Mouse (Mus musculus) liver, embryonic 16.5 days (tissue): Measurements from ENCODE around the gene Cxcl16. TPM values are rescaled to one million over a fixed set of nuclear protein-coding genes. Genes with fewer than 3 reads are reported as not detected.
"Not testable (repeated sequence)": the region's sequence is repeated elsewhere in the genome, so short reads cannot be mapped to it uniquely, and the experiment has no call there.

ENCODE experiments used
- ATAC-seq: fragments of 200-750 bp; cut with Nextera tagmentation; 2 replicates; pipeline ENCODE4 v1.8.0; 2017; ENCODE audit warnings: low read depth, mild to moderate bottlenecking, moderate number of reproducible peaks, moderate library complexity
- H3K27ac ChIP-seq: fragments of 300-500 bp; sonication (generic); 2 replicates; pipeline ENCODE4 v1.5.1; 2014; ENCODE audit warnings: mild to moderate bottlenecking, low read length
- H3K27me3 ChIP-seq: fragments of 300-500 bp; sonication (generic); 2 replicates; pipeline ENCODE4 v1.6.1; 2014; ENCODE audit warnings: low read depth, low read length, mixed read lengths; ENCODE audit not compliant: control insufficient read depth, insufficient read depth
- H3K36me3 ChIP-seq: fragments of 300-500 bp; sonication (generic); 2 replicates; pipeline ENCODE4 v1.6.1; 2014; ENCODE audit warnings: mild to moderate bottlenecking; ENCODE audit not compliant: control insufficient read depth, insufficient read depth
- H3K4me1 ChIP-seq: fragments of 300-500 bp; sonication (generic); 2 replicates; pipeline ENCODE4 v1.6.1; 2014; ENCODE audit warnings: low read depth, low read length, mixed read lengths; ENCODE audit not compliant: control insufficient read depth
- H3K4me2 ChIP-seq: fragments of 300-500 bp; sonication (generic); 2 replicates; pipeline ENCODE4 v1.6.1; 2014; ENCODE audit warnings: low read depth, low read length, mixed read lengths
- H3K4me3 ChIP-seq: fragments of 300-500 bp; sonication (generic); 2 replicates; pipeline ENCODE4 v1.5.1; 2014; ENCODE audit warnings: low read depth, mild to moderate bottlenecking, low read length
- H3K9ac ChIP-seq: fragments of 300-500 bp; sonication (generic); 2 replicates; pipeline ENCODE4 v1.6.1; 2014; ENCODE audit warnings: low read depth, low read length
- H3K9me3 ChIP-seq: fragments of 300-500 bp; sonication (generic); replicated peaks from 2 replicates; pipeline ENCODE4 v1.6.1; 2016; ENCODE audit warnings: low read length; ENCODE audit not compliant: control insufficient read depth
- WGBS: fragments of 180-500 bp; shearing (Covaris S2); extraction: QIAGEN DNeasy Blood & Tissue Kit; methylation state at CpG from one replicate; pipeline ENCODE4 v1.1.7; 2014; ENCODE audit not compliant: insufficient replicate concordance; 5-methylcytosine and 5-hydroxymethylcytosine counted together
- polyA plus RNA-seq: library from polyadenylated mRNA; unstranded; fragments of >200 nt; fragmentation: Nextera tagmentation; extraction: Ambion mirVana; gene quantifications from 2 replicates; pipeline ENCODE4 v1.2.1, GENCODE M21; 2015

Cxcl16 gene
- polyA plus RNA-seq, 1 experiment from 2014 or later: 2.6 TPM

GRCm38 (mm10) chr11:70432048-70432894 is 27.5 kb downstream of the Cxcl16 start, which contains the start of gene Arrb2:
Gene Arrb2 (plus strand): TSS chr11:70432635.
- Histone ChIP-seq H3K4me1 (peaks cover 15% of the 10 kb centered on the region), H3K4me3 (peak within 1 kb of the TSS; percentile 72), H3K9me3 (no peaks in the 10 kb centered on the region), H3K27ac (peak within 1 kb of the TSS; percentile 78), H3K9ac (peak within 1 kb of the TSS; percentile 76), H3K4me2 (peak within 1 kb of the TSS; percentile 87), H3K36me3 (no peaks in the 10 kb centered on the region), H3K27me3 (no peaks in the 10 kb centered on the region)
- WGBS: under 1% methylated on average over 62 of the region's 75 CpGs
- ATAC-seq: peak; percentile 92

- Histone ChIP-seq H3K4me2 (peak overlapping the region; percentile 87), H3K9ac (no peak overlapping the region), H3K4me1 (peaks cover 15% of the 10 kb centered on the region), H3K27me3 (no peaks in the 10 kb centered on the region), H3K36me3 (no peaks in the 10 kb centered on the region), H3K9me3 (no peaks in the 10 kb centered on the region), H3K27ac (no peak overlapping the region), H3K4me3 (peak overlapping the region; percentile 72)
- WGBS: 48% methylated on average over 5 of the region's 5 CpGs
- no peak for ATAC-seq
Observed at GRCm38 (mm10) chr11:70431574-70431973, 28.2 kb downstream of the Cxcl16 start.

- H3K27me3 ChIP-seq, H3K9me3 ChIP-seq, ATAC-seq, H3K27ac ChIP-seq, H3K4me3 ChIP-seq, H3K9ac ChIP-seq, H3K36me3 ChIP-seq, H3K4me2 ChIP-seq, H3K4me1 ChIP-seq: not testable (repeated sequence)
- whole genome bisulfite sequencing: 59% methylated on average over 6 of the region's 6 CpGs
Observed at GRCm38 (mm10) chr11:70426598-70426997, 33.2 kb downstream of the Cxcl16 start.

- Histone ChIP-seq H3K36me3 (no peaks in the 10 kb centered on the region), H3K4me2 (no peak overlapping the region), H3K4me3 (no peak overlapping the region), H3K27ac (no peak overlapping the region), H3K9ac (no peak overlapping the region), H3K9me3 (no peaks in the 10 kb centered on the region), H3K4me1 (no peaks in the 10 kb centered on the region), H3K27me3 (no peaks in the 10 kb centered on the region)
- no peak for ATAC-seq
- 55% methylated on average over 5 of the region's 5 CpGs for WGBS
Observed at GRCm38 (mm10) chr11:70419486-70419885, 40.3 kb downstream of the Cxcl16 start.

- 43% methylated on average over 4 of the region's 4 CpGs for WGBS
- H3K4me2 ChIP-seq: no peak overlapping the region
- ATAC-seq: no peak
Observed at GRCm38 (mm10) chr11:70418199-70418598, 41.6 kb downstream of the Cxcl16 start.

GRCm38 (mm10) chr11:70413961-70414360 is 45.8 kb downstream of the Cxcl16 start:
- H3K36me3 ChIP-seq: no peaks in the 10 kb centered on the region
- H3K9me3 ChIP-seq: no peaks in the 10 kb centered on the region
- H3K4me1 ChIP-seq: peaks cover 10% of the 10 kb centered on the region
- no peaks in the 10 kb centered on the region for H3K27me3 ChIP-seq
- H3K4me2 ChIP-seq: no peak overlapping the region
- H3K27ac ChIP-seq: no peak overlapping the region
- no peak overlapping the region for H3K4me3 ChIP-seq
- WGBS: 4% methylated on average over 3 of the region's 3 CpGs
- no peak overlapping the region for H3K9ac ChIP-seq
- ATAC-seq: no peak

More at GRCm38 (mm10) chr11:70418199-70418598, 41.6 kb downstream of the Cxcl16 start:
- H3K9me3 ChIP-seq: no peaks in the 10 kb centered on the region
- H3K4me1 ChIP-seq: no peaks in the 10 kb centered on the region
- H3K27me3 ChIP-seq: no peaks in the 10 kb centered on the region
- H3K27ac ChIP-seq: no peak overlapping the region
- H3K9ac ChIP-seq: no peak overlapping the region
- no peaks in the 10 kb centered on the region for H3K36me3 ChIP-seq
- H3K4me3 ChIP-seq: no peak overlapping the region

- no peak for ATAC-seq
- no peaks in the 10 kb centered on the region for H3K9me3 ChIP-seq
- H3K4me1 ChIP-seq: peaks cover 20% of the 10 kb centered on the region
- H3K4me3 ChIP-seq: no peak overlapping the region
- H3K36me3 ChIP-seq: no peaks in the 10 kb centered on the region
- no peak overlapping the region for H3K4me2 ChIP-seq
- H3K27me3 ChIP-seq: no peaks in the 10 kb centered on the region
- H3K9ac ChIP-seq: no peak overlapping the region
- H3K27ac ChIP-seq: no peak overlapping the region
- 62% methylated on average over 5 of the region's 5 CpGs for WGBS
Observed at GRCm38 (mm10) chr11:70412591-70412990, 47.2 kb downstream of the Cxcl16 start.

GRCm38 (mm10) chr11:70410297-70410643 is 49.5 kb downstream of the Cxcl16 start:
- H3K27ac ChIP-seq: peak overlapping the region; percentile 75
- no peak for ATAC-seq
- H3K4me2 ChIP-seq: peak overlapping the region; percentile 85
- peaks cover 20% of the 10 kb centered on the region for H3K4me1 ChIP-seq
- peaks cover 4% of the 10 kb centered on the region; the same call in 1 of the 2 replicates for H3K36me3 ChIP-seq
- H3K9me3 ChIP-seq: no peaks in the 10 kb centered on the region
- H3K4me3 ChIP-seq: peak overlapping the region; percentile 91
- no peaks in the 10 kb centered on the region for H3K27me3 ChIP-seq
- peak overlapping the region; percentile 95 for H3K9ac ChIP-seq
- 44% methylated on average over 6 of the region's 6 CpGs for WGBS

GRCm38 (mm10) chr11:70409594-70410296 is 50.0 kb downstream of the Cxcl16 start, which contains the start of gene Pelp1:
Gene Pelp1 (minus strand): TSS chr11:70410031.
- under 1% methylated on average over 59 of the region's 59 CpGs for WGBS

More at GRCm38 (mm10) chr11:70409594-70410296, 50.0 kb downstream of the Cxcl16 start, which contains the start of gene Pelp1:
- peaks cover 20% of the 10 kb centered on the region for H3K4me1 ChIP-seq
- peak within 1 kb of the TSS; percentile 85 for H3K4me2 ChIP-seq
- ATAC-seq: peak; percentile 91
- peak within 1 kb of the TSS; percentile 95 for H3K9ac ChIP-seq
- H3K36me3 ChIP-seq: peaks cover 4% of the 10 kb centered on the region; the same call in 1 of the 2 replicates
- H3K9me3 ChIP-seq: no peaks in the 10 kb centered on the region
- H3K27ac ChIP-seq: peak within 1 kb of the TSS; percentile 75
- H3K4me3 ChIP-seq: peak within 1 kb of the TSS; percentile 91
- H3K27me3 ChIP-seq: no peaks in the 10 kb centered on the region
